Mouse (Mus musculus) neural tube, embryonic 13.5 days (tissue): Measurements from ENCODE around the gene Arfgef2. TPM values are rescaled to one million over a fixed set of nuclear protein-coding genes. Genes with fewer than 3 reads are reported as not detected.

Source experiments
- ATAC-seq: fragments of 200-750 bp; cut with Nextera tagmentation; 2 replicates; pipeline ENCODE4 v1.8.0; 2017; ENCODE audit warnings: low read depth, mild to moderate bottlenecking, moderate TSS enrichment, moderate library complexity
- H3K27ac ChIP-seq: fragments of 300-500 bp; sonication (generic); replicated peaks from 2 replicates; pipeline ENCODE4 v1.5.1; 2015; ENCODE audit warnings: moderate library complexity, mild to moderate bottlenecking, inconsistent platforms
- H3K27me3 ChIP-seq: fragments of 300-500 bp; sonication (generic); 2 replicates; pipeline ENCODE4 v1.6.1; 2015; ENCODE audit warnings: mild to moderate bottlenecking, inconsistent platforms
- H3K36me3 ChIP-seq: fragments of 300-500 bp; sonication (generic); 2 replicates; pipeline ENCODE4 v1.6.1; 2015; ENCODE audit warnings: mild to moderate bottlenecking, inconsistent platforms
- H3K4me1 ChIP-seq: fragments of 300-500 bp; sonication (generic); replicated peaks from 2 replicates; pipeline ENCODE4 v1.6.1; 2015; ENCODE audit warnings: inconsistent platforms
- H3K4me2 ChIP-seq: fragments of 300-500 bp; sonication (generic); 2 replicates; pipeline ENCODE4 v1.6.1; 2015; ENCODE audit warnings: inconsistent platforms, mild to moderate bottlenecking, moderate library complexity
- H3K4me3 ChIP-seq: fragments of 300-500 bp; sonication (generic); 2 replicates; pipeline ENCODE4 v1.5.1; 2015; ENCODE audit warnings: mild to moderate bottlenecking, inconsistent platforms
- H3K9ac ChIP-seq: fragments of 300-500 bp; sonication (generic); 2 replicates; pipeline ENCODE4 v1.6.1; 2015; ENCODE audit warnings: moderate library complexity, mild to moderate bottlenecking, inconsistent platforms
- H3K9me3 ChIP-seq: fragments of 300-500 bp; sonication (generic); 2 replicates; pipeline ENCODE4 v1.6.1; 2016; ENCODE audit warnings: inconsistent platforms
- WGBS: fragments of 180-500 bp; shearing (Covaris S2); methylation state at CpG from one replicate; pipeline ENCODE4 v1.1.7; 2015; 5-methylcytosine and 5-hydroxymethylcytosine counted together
- polyA plus RNA-seq: library from polyadenylated mRNA; unstranded; fragments of >200 nt; fragmentation: Nextera tagmentation; extraction: Ambion mirVana; gene quantifications from 2 replicates; pipeline ENCODE4 v1.2.1, GENCODE M21; 2015

The Arfgef2 gene
- polyA plus RNA-seq, 1 experiment from 2014 or later = 4.4 TPM

DNA sequence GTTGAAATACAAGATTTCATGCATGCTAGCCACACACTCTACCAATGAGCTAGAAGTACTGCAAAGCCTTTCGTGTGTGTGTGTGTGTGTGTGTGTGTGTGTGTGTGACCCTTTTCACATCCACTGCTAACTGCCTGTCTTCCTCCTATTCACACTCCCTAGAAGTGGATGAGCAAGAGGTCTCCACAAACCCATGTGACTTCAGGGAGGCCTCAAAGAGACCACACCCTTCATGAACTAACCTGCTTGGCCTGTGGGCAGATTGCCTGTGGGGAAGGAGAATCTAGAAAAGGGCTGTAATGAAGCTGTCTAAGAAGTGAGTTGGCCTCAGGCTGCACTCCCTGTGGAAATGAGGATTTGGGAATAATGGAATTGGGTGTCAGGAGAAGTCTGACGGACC lies 93.8 kb downstream of the Arfgef2 start:
- Histone ChIP-seq H3K36me3 (peaks cover 14% of the 10 kb centered on the region), H3K4me2 (no peak overlapping the region), H3K9ac (no peak overlapping the region), H3K4me3 (no peak overlapping the region), H3K27ac (no peak overlapping the region), H3K27me3 (no peaks in the 10 kb centered on the region), H3K4me1 (no peaks in the 10 kb centered on the region), H3K9me3 (no peaks in the 10 kb centered on the region)
- no peak for ATAC-seq
- 74% methylated on average over 2 of the region's 2 CpGs for WGBS

DNA sequence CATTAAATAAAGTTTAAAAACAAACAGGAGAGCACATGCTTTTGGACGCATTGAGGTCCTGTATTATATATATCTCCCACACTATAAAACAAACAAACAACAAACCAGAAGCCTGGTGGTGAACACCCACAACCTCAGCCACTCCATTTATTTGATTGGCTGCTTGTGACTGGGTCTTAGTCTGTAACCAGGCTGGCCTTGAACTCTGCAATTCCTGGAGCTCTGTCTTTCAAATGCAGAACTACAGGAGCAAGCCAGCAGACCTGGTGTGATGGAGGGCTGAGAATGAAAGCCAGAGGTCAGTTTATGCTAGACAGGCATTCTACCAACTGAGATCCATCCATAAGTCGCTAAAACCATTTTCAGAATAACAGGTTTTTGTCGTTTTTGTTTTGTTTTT lies 94.4 kb downstream of the Arfgef2 start:
- Histone ChIP-seq H3K4me3 (no peak overlapping the region), H3K9me3 (no peaks in the 10 kb centered on the region), H3K9ac (no peak overlapping the region), H3K36me3 (peaks cover 8% of the 10 kb centered on the region), H3K4me1 (no peaks in the 10 kb centered on the region), H3K27me3 (no peaks in the 10 kb centered on the region), H3K27ac (no peak overlapping the region), H3K4me2 (no peak overlapping the region)
- ATAC-seq = no peak
- WGBS = 73% methylated on average over 3 of the region's 3 CpGs

DNA sequence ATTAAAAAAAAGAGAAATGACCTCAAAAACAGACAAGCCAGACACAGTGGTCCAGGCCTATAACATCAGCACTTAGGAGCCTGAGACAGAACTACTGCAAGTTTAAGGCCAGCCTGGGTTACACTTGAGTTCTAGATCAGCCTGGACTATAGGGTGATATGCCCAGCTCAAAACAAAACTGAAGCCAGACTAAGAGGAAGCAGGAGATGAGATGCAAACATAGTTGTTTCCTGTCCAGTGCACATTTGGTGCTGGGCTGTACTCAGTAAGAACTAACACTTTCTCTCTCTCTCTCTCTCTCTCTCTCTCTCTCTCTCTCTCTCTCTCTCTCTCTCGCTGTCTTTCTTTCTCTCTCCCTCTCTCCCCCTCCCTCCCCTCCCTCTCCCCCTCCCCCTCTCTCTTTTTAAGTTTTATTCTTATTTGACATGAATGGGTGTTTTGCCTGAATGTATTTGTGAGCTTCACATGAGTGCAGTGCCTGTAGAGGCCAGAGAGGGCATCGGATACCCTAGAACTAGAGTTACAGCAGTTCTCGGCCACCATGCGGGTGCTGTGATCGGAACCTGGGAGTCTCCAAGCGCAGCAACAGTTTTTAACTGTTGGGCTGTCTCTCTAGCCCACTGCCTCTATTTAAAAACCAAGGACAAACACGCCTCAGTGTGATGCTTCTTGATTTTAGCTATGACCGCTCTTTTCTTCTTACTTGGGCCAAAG lies 95.6 kb downstream of the Arfgef2 start:
- Histone ChIP-seq H3K27me3 (no peaks in the 10 kb centered on the region), H3K27ac (no peak overlapping the region), H3K9ac (no peak overlapping the region), H3K4me3 (no peak overlapping the region), H3K4me2 (no peak overlapping the region), H3K36me3 (0 out of 2 replicates have a peak, but pooled peaks cover 1% of the 10 kb centered on the region), H3K4me1 (peaks cover 4% of the 10 kb centered on the region; the same call in 1 of the 2 replicates), H3K9me3 (no peaks in the 10 kb centered on the region)
- ATAC-seq = no peak
- WGBS = 86% methylated on average over 8 of the region's 8 CpGs

DNA sequence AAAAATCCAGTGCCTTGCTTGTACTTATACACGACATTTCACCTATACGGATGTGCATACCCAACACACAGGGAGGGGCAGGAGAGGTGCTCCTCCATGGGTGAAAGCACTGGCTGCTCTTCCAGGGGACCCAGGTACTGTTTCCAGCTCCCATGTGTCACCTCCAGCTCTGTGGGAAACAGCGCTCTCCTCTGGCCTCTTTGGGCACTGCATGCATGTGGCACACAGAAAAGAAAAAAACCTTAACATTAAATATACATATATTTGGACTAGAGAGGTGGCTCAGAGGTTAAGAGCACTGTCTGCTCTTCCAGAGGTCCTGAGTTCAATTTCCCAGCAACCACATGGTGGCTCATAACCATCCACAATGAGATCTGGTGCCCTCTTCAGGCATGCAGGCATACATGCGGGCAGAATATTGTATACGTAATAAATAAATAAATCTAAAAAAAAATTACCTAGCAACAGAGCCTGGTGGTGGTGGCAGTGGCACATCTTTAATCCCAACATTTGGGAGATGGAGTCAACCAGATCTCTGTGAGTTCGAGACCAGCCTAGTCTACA lies 98.4 kb downstream of the Arfgef2 start:
- Histone ChIP-seq H3K9me3 (no peaks in the 10 kb centered on the region), H3K4me3 (no peak overlapping the region), H3K27ac (no peak overlapping the region), H3K27me3 (no peaks in the 10 kb centered on the region), H3K4me1 (peaks cover 19% of the 10 kb centered on the region), H3K4me2 (no peak overlapping the region), H3K9ac (no peak overlapping the region), H3K36me3 (no peaks in the 10 kb centered on the region)
- no peak for ATAC-seq
- WGBS = 94% methylated on average over 6 of the region's 6 CpGs

DNA sequence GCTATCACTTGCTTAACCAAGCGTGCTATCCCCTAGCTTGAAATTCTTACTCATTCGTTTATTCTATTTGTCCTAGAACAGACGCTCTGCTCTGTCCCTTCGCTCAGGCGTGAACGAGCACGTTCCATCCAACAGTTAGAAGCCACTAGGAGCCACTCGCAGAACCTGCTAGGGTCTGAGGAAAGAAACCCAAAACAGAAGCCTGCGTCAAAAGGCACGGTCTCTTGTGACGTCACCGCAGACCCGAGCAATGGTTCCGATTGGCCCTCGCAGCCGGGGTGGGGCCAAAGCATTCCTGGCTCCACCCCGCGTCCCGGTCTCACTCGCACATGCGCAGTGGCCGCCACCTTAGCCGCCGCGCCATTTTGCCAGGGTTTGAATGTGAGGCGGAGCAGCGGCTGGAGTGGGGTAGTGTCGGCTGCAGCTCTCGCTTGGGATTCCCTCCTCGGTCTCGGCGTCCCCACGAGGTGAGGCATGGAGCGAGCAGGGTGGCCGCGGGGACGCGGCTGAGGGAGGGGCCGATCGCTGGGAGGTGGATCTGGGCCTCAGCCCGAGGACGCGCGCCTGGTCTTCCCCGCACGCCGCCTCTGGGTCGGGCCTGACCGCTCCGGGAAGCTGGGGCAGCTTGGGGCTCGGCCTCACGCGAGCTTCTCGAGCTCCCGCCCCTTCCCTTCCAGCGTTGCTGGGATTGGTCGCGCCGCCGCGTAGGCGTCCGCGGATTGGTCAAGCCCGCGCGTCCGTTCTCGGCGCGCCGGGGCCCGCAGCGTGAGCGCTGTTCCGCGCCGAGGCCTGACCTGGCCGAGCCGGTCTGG lies 100.5 kb downstream of the Arfgef2 start, which contains the start of gene Cse1l:
TSS of gene Cse1l (plus strand) at position 330 of the 812 bp plus-strand sequence.
- Histone ChIP-seq H3K27me3 (no peaks in the 10 kb centered on the region), H3K9me3 (no peaks in the 10 kb centered on the region), H3K36me3 (peaks cover 10% of the 10 kb centered on the region), H3K9ac (peak within 1 kb of the TSS; percentile 85), H3K4me2 (peak within 1 kb of the TSS; percentile 95), H3K4me1 (peaks cover 19% of the 10 kb centered on the region), H3K27ac (peak within 1 kb of the TSS; percentile 98), H3K4me3 (peak within 1 kb of the TSS; percentile 90)
- peak; percentile 97 for ATAC-seq
- WGBS = under 1% methylated on average over 72 of the region's 80 CpGs

DNA sequence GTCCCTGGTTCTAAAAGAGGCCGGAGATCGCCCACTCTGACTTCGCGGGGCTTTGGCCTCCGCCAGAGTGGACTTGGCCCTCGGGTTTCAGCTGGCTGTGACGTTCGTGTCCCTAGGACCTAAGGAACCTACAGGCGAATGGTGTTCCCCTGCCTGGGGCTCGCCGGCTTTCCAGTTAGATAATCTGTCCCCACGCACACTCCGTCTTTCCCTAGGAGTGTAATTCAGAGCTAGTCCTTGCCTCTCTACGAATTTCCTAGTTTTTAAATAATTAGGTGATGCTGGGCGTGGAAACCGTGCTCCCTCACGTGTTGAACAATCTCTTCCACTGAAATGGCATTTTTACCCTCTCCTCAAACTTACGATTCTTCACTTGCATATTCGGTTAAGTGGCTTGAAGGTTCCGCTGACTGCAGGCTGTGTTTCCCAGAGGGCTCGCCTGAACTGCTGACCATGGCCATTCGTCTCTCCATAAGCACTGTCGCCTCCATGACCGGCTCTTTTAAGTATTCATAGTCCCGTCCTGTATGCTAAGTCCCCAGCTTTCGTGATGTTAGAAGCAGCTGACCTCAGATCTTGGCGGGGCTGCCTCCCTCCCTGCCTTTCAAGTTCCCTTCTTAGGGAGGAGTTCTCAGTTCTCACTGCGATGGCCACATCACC lies 101.3 kb downstream of the Arfgef2 start:
- Histone ChIP-seq H3K4me1 (peaks cover 19% of the 10 kb centered on the region), H3K9ac (peak overlapping the region; percentile 85), H3K27me3 (no peaks in the 10 kb centered on the region), H3K27ac (peak overlapping the region; percentile 98), H3K36me3 (peaks cover 10% of the 10 kb centered on the region), H3K9me3 (no peaks in the 10 kb centered on the region), H3K4me2 (peak overlapping the region; percentile 95), H3K4me3 (peak overlapping the region; percentile 90)
- ATAC-seq = peak; percentile 28
- under 1% methylated on average over 28 of the region's 28 CpGs for WGBS

DNA sequence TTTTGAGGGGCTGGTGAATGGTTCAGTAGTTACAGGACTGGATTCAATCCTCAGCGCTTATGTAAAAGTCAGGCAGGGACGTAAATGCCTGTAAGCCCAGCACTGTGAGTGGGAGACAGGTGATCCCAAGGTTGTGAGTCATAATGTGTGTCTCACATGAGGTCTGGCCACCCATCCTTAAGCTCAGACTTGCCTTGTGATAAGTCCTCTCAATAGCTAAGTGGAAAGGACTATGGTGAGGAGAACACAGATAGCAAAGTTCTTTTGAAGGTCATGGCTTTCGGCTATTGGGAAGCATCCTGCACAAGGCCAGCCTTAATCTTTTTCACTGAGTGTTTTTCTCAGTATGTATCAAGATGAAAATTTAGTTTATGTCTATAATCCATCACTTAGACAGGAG lies 104.3 kb downstream of the Arfgef2 start:
- Histone ChIP-seq H3K9me3 (no peaks in the 10 kb centered on the region), H3K4me2 (no peak overlapping the region), H3K9ac (no peak overlapping the region), H3K4me1 (peaks cover 19% of the 10 kb centered on the region), H3K36me3 (peaks cover 10% of the 10 kb centered on the region), H3K4me3 (no peak overlapping the region), H3K27me3 (no peaks in the 10 kb centered on the region), H3K27ac (no peak overlapping the region)
- 97% methylated on average over 3 of the region's 3 CpGs for WGBS
- ATAC-seq = no peak

DNA sequence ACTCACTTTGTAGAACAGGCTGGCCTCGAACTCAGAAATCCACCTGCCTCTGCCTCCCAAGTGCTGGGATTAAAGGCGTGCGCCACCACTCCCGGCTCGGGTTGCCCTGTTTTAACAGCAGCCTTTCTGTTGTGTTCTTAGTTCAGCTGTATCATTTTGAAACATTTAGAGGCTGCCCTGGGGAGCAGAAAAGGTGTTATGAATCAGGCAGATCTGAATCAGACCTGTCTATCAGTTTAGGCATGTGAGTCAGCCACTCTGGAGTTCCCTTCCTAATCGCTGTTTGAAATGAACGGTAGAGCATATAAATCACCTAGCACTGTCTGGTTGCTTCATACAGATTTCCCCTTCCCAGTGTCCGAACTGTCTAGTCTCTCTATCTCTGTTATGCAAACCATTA lies 105.1 kb downstream of the Arfgef2 start:
- WGBS = 86% methylated on average over 8 of the region's 8 CpGs
- Histone ChIP-seq H3K4me3 (no peak overlapping the region), H3K4me1 (peaks cover 16% of the 10 kb centered on the region), H3K9ac (no peak overlapping the region), H3K27ac (no peak overlapping the region), H3K4me2 (no peak overlapping the region), H3K27me3 (no peaks in the 10 kb centered on the region), H3K36me3 (peaks cover 10% of the 10 kb centered on the region), H3K9me3 (no peaks in the 10 kb centered on the region)
- ATAC-seq = no peak

DNA sequence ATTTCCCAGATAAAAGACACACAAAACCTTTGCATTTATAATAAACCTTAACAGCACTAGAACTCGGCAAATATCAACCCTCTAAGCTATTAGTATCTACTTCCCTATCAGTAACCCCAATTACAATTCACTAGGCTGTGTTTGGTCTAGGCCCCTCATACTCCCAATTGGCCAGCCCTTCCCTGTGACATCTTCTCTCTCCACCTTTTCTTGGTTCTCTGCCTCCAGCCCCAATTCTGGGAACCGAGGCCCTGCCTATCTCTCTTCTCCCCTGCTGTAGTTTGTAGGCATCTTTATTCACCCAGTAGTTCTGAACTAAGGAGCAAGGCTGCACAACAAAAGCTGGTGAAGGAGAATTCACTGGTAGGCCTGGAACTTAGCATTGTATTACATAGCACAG lies 118.6 kb downstream of the Arfgef2 start:
- H3K4me2 ChIP-seq = no peak overlapping the region
- peaks cover 85% of the 10 kb centered on the region for H3K36me3 ChIP-seq
- ATAC-seq = no peak
- no peaks in the 10 kb centered on the region for H3K9me3 ChIP-seq
- H3K4me1 ChIP-seq = no peaks in the 10 kb centered on the region
- H3K27me3 ChIP-seq = no peaks in the 10 kb centered on the region
- H3K4me3 ChIP-seq = no peak overlapping the region
- 87% methylated on average over 2 of the region's 2 CpGs for WGBS
- H3K27ac ChIP-seq = no peak overlapping the region
- no peak overlapping the region for H3K9ac ChIP-seq

DNA sequence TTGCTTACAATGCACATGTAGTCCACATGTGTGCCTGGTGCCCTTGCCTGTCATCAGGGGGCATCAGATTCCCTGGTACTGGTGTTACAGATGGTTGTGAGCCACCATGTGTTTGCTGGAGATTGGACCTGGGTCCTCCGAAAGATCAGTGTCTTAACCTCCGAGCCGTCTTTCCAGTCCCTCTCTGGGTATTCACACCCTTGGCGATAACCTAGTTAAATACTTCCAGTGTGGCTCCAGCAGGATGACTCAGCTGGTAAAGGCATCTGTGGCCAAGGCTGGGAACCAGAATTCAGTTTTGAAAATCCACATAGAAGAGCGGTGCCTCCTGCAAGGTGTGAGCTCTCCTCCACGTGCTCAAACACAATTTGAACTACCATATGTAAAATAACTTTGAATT lies 128.6 kb downstream of the Arfgef2 start:
- H3K4me3 ChIP-seq = no peak overlapping the region
- WGBS = 91% methylated on average over 6 of the region's 6 CpGs
- peaks cover 90% of the 10 kb centered on the region for H3K36me3 ChIP-seq
- H3K4me2 ChIP-seq = no peak overlapping the region
- H3K9ac ChIP-seq = no peak overlapping the region
- no peak overlapping the region for H3K27ac ChIP-seq
- H3K4me1 ChIP-seq = no peaks in the 10 kb centered on the region
- ATAC-seq = no peak
- no peaks in the 10 kb centered on the region for H3K9me3 ChIP-seq
- no peaks in the 10 kb centered on the region for H3K27me3 ChIP-seq

DNA sequence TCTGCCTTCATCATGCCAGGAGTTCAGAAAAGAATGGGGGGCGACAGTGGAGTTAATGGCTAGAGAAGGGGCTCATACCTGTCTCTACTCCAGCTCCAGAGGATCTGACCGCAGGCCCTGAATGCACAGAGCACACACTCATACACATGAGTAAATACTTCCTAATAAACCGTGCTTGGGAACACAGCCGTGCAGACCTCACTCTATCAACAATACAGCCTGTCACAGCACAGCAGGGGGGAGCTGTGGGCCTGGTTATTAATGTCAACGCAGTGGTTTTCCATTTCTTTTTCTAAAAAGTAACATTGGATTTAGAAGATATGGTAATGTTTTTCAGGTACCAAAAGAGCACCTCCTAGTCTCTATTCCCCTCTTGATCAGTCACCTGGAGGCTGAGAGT lies 129.0 kb downstream of the Arfgef2 start:
- H3K9ac ChIP-seq = no peak overlapping the region

DNA sequence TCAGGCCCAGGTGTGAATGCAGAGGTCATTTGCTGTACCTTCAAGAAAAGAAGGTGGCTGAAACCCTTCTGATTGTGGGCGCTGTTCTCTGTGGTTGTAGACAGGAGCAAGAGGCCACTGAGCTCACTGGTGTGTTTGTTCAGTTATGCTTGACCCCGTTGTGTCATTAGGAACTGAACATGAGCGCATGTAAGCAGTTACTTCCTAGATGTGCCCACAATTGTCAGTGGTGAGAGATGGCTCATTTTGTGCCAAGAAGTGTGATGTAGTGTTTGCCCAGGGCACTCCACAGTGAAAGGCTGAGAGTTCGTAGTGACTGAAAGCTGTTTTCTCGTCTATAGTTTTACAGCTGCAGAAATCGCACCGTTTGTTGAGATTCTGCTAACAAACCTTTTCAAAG lies 130.2 kb downstream of the Arfgef2 start:
- Histone ChIP-seq H3K4me2 (no peak overlapping the region), H3K4me3 (no peak overlapping the region), H3K27ac (no peak overlapping the region), H3K27me3 (no peaks in the 10 kb centered on the region), H3K9me3 (no peaks in the 10 kb centered on the region), H3K36me3 (peaks cover 90% of the 10 kb centered on the region), H3K9ac (no peak overlapping the region), H3K4me1 (no peaks in the 10 kb centered on the region)
- ATAC-seq = no peak
- WGBS = 92% methylated on average over 7 of the region's 7 CpGs

More for the DNA sequence above, 129.0 kb downstream of the Arfgef2 start:
- Histone ChIP-seq H3K27me3 (no peaks in the 10 kb centered on the region), H3K27ac (no peak overlapping the region), H3K4me3 (no peak overlapping the region), H3K9me3 (no peaks in the 10 kb centered on the region), H3K4me2 (no peak overlapping the region), H3K4me1 (no peaks in the 10 kb centered on the region), H3K36me3 (peaks cover 91% of the 10 kb centered on the region)
- 69% methylated on average over 5 of the region's 5 CpGs for WGBS
- no peak for ATAC-seq
